Mouse (Mus musculus) thymus, postnatal 10 days (tissue): ENCODE measurements at regions not wholly inside any gene's neighbourhood (a gene's known extent, or its start where the extent isn't known, plus 50 kb on each side); places are given as distances from the start of the nearest gene placed in this dataset.

ENCODE experiments used
- DNase-seq, 2 experiments: peaks; one replicate each; pipeline ENCODE4 v3.0.0; 2021; ENCODE audit warnings: low spot score in 2 of 2

- no peak for DNase-seq
Observed at GRCm38 (mm10) chr17:79977154-79977571, 81.2 kb upstream of the Atl2 start.

DNA sequence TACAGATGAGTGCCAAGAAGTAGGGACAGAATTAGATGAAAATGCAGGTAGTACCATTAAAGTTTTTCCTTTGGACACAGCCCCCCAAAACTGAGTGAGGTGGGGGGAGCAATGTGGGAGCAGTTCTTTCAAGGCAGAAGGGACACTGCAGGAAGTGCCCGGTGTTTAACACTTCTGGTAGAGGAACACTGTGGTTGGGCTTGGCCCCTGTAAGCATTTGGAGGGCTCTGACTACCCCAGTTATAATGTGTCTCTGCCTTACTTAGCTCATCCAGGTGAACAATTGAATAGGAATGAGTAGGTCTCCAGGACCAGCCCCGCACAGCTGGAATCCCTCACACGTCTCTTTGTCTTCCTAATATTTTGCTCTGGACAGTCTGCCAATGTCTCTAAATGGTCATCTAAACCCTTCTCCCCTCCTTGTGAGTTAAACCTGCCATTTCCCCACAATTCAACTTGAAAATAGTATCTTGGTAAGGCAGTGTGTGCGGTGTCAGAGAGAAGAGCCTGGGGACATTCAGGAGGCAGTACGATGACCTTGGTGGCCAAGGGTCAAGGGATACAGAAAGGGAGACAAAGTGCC lies 80.7 kb upstream of the Atl2 start:
- no peak for DNase-seq

GRCm38 (mm10) chr17:79975997-79976443 lies 80.1 kb upstream of the Atl2 start:
- peak in 1 of 2 experiments; percentile 38 for DNase-seq

- peak in 1 of 2 experiments; percentile 35 for DNase-seq
Observed at GRCm38 (mm10) chr17:79975150-79975757, 79.3 kb upstream of the Atl2 start.

DNA sequence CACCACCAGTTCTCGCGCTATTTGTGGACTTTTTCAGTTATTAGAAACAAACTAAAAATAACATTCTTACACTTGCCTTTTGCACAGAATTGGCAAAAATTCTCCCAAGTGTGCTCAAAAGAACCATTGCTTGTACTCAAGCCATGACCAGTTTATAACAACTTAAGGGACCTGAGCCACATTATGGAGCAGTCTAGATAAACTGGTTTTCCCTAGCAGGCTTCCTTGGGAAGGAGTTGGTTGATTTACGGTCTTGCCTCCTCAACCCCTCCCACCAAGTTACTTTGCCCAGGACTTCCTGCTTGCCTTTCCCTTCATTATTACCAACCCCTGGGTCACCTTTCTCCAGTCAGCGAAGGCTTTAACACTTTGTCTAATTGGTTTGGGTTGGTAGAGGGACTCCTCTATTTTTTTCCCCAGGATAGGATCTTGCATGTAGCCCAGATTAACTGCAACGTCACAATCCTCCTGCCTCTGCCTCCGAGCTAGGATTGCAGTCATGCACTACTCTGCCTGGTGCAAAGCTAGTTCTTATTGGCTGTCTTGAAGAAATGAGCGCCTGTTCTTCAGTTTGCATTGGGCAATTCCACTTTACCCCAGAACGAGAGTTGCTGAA lies 75.9 kb upstream of the Atl2 start:
- no peak for DNase-seq

DNA sequence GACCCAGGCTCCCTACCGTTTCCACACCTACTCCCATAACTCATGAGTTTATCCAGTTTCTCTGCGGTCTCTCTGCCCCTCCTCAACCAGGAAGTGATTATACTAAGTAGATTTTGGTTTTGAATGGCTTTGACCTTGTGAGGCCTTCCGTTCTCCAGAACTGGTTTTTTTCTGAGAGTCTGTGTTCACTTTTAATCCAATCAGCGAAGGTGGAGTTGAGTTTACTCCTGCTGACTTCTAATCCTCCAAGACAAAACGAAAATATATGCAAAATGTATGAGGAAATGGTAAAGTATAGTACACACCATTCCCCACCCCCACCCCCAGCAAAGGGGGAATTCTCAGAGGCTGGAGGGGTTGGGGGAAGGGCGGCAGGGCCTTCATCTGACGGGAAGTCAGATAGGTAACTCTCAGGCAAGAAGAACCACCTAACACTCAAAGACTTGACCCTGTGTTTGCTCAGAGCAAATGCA lies 73.6 kb upstream of the Atl2 start:
- DNase-seq: no peak

- no peak for DNase-seq
Observed at GRCm38 (mm10) chr17:79968819-79969218, 72.9 kb upstream of the Atl2 start.

GRCm38 (mm10) chr17:79966981-79967380 lies 71.1 kb upstream of the Atl2 start:
- DNase-seq: no peak

DNA sequence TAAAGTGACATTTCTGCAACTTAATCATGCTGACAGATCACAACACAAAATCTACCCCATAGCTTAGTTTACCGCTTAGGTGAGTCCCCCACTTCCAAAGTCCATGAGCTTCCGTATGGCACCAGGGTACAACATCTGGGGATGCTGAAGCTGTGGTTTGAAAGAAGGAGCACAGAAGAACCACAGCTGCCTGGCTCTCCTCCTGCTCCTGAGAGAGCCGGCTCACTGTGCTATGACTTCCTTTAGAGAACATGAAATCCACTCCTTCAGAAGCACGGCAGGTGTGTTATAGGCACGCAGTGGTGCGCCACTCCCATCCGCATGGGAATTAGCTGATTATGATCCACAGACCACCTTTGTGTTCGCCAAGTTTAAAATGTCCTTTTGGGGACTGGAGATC lies 69.7 kb upstream of the Atl2 start:
- no peak for DNase-seq

DNA sequence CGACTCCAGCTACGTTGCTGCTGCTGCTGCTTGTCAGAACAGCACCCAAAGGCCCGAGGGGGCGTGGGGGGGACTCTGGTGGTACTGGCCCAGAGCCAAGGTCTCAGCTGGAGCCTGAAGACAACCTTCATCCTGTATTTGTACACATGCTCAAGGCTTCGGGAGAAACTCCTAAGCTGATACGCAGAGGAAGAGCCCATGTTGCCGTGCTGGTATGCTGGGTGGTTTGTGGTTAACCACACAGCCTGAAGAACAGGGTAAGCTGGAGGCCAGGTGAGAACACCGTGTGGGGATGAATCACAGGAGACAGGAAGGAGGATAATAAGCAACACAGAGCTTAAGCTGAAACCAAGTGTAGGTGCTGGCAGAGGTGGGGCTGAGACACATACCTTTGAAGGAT lies 68.9 kb upstream of the Atl2 start:
- peak; percentile 82 to 91 for DNase-seq

DNA sequence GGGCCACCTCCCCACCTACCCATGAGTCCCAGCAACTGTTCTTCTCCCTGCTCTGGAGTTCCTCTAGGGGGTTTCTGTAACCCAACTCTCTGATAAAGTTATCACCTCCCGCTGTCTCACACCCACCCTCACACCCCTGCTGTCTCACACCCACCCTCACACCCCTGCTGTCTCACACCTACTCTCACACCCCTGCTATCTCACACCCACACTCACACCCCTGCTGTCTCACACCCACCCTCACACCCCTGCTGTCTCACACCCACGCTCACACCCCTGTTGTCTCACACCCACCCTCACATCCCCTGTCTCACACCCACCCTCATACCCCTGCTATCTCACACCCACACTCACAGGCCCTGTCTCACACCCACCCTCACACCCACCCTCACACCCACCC lies 67.4 kb upstream of the Atl2 start:
- no peak for DNase-seq

GRCm38 (mm10) chr17:79961391-79961790 lies 65.5 kb upstream of the Atl2 start:
- no peak for DNase-seq

DNA sequence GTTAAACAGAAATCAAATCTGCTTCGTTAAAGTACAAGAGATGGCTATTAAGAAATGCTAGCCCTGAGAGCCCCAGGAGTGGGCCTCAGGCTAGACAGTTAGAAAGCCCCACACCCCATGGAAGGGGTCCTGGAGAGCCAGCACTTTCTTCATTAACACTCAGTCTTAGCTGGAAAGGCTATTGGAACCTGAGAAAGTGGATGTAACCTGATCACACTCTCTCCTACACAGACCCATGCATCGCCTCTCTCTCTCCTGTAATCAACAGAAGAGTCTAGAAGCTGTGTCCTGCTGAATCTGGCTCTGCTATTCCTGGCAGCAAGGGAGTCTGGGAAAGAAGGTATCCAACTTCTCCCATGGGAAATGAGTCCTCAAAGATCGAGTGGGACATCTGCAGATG lies 64.8 kb upstream of the Atl2 start:
- no peak for DNase-seq

DNA sequence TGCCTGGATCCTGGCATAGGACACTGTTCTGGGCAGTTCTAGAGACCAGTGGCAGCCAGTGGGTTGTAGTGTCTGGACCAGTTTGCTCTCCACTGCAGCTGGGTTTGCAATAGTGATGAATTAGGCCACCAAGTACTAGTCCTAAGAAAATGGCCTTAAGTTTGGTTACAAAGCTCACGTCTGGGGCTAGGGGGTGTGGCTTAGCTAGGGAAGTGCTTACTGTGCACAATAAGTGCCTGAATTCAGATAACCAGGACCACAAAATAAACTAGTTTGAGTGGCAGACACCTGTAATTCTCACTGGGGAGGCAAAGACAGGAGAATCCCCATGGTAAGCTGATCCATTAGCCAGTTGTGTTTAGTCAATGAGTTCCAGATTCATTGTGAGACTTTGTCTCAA lies 59.3 kb upstream of the Atl2 start:
- DNase-seq: peak; percentile 63 to 64

DNA sequence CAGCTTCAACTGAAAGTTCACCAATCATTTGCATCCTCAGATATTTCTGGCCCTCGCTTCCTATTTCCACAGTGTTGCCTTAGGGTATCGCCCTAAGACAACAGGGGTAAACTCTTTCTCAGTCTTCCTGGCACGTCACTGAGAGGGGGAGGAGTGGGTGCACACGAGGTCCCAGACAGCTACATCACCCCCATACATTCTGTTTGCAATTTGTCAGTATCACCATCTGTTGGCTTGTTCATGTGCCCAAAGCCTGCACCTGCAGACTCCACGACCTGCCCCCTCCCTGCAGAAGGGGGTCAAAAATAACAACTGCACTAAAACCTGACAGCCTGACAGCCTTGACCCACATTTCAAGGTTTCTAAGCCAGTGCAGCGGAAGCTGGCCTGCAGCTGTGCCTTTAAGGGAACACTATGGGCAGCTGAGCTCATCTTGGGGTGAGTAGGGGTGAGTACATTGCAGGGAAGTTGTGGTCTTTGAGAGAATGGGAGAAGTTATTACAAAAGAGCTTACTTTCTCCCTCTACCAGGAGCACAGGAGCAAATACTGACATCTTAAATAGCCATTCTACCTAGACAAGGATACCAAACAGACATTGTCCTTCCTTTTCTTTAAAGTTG lies 58.8 kb upstream of the Atl2 start:
- peak; percentile 79 to 90 for DNase-seq

DNA sequence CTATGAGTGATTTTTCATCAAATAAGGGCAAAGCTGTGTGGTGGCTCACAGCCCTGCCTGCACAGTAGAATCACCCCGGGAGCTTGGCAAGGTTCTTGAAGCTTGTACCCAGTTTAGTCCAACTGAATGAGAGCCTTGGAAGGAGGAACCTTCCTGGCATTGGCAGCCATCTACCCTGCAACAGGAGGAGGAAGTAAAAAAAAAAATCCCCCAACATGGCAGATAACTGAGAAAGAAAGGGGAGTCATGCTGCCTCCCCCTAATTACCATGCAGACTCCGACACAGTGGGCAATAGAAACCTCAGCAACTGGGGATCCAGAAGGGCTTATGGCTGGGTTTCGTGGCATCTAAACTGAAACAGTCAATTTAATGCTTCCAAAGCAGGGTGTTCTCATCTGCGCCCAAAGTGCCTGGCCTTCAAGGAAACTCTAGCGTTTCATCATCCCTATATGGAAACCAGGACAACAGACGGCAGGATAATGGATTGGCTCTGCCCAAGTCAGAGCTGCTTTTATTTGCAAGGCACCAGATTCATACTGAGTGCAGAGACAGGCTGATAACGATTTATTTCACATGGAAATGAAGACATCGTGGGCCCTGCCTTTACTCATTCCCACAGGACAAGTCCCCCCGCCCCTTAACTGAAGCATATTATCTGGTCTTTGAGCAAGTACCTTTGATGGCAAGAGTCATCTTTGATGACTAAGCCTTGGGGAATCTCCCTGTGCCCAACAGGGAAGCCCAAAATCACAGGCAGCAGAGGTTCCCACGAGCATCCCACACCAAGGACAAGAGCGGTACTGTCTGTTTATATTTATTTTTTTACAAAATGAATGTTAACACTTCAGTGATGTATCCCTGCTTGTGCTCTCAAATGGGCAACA lies 52.9 kb upstream of the Atl2 start:
- no peak for DNase-seq
